Mouse (Mus musculus) cerebellum, adult 11 months (tissue): ENCODE results near the gene Cldnd1.
A peak's percentile ranks its signal among the peaks of the same experiment; 100 is the strongest.

Source experiments
- DNase-seq: peaks from one replicate; pipeline ENCODE4 v3.0.0; 2022

The Cldnd1 gene

DNA sequence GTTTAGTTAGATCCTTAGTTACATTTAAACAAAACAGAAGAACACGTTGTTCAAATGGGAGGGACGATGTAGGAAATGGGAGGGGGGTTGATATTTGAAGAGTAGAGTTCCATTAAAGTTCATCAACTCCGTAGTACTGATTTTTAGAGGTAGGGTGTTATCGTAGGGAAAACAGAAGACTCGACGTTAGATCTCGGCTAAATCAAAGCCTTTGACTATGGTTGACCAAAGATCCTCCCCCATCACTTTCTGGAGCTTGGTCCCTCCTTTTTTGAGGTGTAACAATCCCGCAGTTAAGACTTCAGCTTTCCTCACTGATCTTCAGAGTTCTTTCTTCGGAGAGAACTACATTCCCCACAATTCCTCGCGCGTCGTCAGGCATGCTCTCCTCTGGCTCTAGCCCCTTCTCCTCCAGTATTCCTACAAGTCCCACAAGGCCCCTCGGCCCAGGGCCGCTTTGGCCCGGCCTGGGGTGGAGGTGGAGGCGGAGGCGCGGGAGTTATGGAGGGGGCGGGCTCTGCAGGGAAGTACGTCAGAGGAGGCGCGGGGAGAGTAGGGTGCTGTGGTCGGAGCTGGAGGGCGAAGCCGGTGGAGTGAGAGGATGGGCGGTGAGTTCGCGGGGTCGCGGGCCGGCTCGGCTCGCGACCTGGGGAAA lies at the start of gene Cldnd1:
Cldnd1 (plus strand) TSS at position 434 of the 655 bp plus-strand sequence.
- DNase-seq = peak; percentile 93

DNA sequence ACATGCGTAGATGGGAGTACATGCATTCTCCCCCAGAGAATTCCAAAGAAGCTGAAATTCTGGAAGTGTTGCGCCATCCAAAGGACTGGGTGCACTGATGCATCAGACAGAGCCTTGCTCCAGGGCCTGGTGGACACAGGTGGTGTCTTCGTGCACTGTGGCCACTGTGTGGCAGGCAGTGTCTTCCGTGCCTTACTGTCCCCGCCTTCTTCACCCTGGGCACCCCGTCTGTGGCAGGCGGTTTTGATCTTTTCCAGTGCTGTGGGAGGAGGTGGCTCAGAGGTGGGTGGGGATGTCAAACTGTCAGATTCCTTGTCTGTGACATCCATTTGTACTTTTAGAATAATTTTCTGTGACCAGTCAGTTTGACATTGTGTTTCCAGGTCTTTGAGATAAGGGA lies 49.0 kb upstream of the Cldnd1 start:
- DNase-seq = no peak

DNA sequence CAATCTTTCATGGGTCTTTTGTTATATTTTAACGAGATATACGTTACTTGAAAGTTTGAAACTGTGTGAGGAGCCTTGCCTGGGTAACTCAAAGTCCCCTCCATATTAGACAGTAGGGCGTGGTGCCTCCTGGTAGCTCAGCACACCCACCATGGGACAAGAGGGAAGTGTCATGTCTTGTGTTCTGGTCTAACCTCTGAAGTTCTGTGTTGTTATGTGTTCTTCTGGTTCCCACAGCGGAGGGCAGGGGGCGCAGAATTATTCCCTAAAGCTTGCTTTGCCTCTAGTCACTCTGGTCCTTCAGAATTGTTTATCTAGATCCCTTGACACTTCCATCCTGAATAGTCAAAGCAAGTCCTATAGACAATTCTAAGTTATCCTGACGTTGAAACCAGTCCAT lies 45.7 kb upstream of the Cldnd1 start:
- DNase-seq = no peak

DNA sequence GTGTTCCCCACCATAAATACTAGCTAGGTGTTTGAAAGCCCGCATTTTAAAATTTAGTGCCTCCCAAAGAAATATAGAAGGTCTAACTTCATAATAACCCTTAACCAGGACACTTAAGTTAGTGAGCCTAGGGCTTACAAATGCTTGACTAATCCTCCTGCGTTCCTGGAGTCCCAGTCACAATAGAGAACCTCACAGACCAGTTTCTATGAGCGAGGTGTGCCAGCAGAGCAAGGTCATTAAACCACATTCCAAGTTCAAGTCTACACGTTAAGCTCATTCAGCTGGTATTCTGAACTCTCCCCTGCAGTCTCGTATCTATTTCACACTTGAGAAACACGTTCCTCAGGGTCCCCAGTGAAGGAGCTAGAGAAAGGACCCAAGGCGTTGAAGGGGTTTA lies 44.8 kb upstream of the Cldnd1 start:
- DNase-seq = no peak

DNA sequence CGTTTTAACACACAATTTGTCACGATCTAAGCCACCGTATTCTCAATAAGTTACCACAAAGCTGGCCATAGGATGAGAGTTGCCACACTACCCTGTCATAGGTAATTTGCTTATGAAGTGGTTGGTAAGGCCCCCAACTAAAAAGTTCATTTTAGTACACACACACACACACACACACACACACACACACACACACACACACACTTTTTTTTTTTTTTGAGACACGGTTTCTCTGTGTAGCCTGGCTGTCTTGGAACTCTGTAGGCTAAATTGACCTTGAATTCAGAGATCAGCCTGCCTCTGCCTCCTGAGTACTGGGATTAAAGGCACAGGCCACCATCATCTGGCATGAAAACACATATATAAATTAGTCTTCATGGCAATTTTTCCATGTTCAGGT lies 43.8 kb upstream of the Cldnd1 start:
- DNase-seq = no peak

DNA sequence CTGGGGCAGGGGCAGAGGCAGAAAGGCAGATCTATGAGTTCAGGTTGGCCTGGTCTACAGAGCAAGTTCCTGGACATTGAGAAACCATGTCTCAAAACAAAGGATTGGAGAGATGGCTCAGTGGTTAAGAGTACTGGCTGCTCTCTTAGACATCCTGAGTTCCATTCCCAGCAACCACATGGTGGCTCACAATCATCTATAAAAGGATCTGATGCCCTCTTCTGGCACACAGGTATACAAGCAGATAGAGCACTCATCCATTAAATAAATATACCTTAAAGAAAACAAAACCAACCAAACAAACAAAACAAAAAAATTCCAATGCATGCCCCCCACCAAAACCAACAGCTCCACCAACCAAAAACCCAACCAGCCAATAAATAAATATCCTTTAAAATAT lies 43.2 kb upstream of the Cldnd1 start:
- DNase-seq = no peak

DNA sequence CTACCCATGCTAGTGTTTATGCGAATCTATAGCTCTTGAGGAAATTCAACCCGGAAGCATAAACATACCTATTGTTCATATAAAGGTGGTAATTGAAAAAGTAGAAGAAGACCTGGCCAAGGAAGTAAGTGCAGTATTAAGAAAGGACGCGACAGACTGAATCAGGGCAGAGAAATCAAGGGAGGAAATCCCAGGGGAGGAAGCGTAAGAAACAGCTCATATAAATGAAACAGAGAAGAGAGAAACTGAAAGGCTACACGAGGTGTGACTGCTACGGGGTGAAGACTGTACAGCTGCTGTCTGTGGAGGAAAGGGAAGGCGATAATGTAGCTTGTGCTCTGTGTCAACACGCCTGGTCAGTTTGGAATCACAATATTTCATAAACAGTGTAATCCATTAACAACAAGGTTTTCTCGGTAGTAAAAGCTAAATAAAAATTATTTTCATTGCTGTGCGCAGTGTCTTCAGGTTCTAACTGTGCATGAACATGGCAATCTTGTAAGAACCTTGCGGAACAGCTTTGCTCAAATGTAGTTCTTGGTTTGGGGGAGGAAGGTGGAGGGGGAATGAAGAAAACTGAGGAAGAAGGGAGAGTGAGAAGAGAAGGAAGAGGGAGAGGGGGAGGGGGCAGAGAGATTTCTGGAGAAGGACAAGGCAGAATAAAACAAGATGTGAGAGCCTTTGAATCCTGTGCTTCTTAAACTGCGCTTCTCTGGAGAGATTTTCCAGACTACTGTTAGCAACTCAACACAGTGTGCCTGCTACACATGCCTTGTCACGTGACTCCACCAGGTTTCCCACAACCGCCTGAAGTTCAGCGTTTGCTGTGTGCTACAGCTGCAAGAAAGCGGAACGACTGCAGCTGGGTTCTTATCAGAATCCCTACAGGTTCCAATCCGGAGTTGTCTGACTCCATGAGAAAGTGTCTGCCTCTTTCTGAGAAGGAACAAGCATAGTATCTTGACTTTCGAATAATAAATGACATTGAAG lies 41.9 kb upstream of the Cldnd1 start:
- no peak for DNase-seq

DNA sequence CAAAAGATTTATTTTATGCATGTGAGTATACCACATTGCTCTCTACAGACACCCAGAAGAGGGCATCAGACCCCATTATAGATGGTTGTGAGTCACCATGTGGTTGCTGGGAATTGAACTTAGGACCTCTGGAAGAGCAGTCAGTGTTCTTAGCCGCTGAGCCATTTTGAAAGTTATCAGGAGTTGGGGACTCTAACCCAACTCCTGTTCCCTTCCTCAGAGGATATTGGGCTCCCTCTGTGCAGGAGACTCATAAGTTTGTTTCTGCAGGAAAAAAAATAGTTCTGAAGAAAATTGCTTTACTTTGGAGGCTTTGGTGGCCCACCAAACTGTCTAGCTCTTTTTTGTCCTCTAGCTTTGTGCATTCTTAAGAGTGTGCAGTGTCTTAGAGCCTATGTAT lies 39.2 kb upstream of the Cldnd1 start:
- DNase-seq = no peak

DNA sequence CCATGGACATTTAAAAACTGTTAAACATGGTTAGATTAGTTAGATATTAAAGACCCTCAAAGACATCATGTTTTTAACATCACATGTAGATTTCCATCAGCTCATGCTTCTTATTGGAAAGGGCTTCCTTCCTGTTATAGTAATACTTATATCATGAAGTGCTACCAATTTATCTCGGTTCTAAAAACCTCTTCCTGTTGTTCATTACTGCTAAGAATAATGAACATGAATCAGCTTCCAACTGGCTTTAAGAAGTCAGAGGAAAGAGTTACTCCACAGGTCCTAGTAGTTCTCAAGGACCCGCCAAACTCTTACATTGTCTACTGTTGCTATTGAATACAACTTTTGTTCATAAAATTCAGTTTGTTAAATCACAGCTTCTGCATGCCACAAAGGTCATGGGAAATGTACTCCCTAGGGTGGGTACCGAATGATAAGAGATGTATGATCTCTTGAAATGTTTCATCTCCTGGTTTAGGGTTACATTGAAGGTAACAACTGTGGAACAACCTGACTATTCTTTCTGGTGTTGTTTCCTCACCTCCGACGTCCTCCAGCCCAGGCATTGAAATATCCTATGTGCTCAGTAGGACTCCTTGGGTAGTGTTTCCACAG lies 38.0 kb upstream of the Cldnd1 start:
- DNase-seq = no peak

DNA sequence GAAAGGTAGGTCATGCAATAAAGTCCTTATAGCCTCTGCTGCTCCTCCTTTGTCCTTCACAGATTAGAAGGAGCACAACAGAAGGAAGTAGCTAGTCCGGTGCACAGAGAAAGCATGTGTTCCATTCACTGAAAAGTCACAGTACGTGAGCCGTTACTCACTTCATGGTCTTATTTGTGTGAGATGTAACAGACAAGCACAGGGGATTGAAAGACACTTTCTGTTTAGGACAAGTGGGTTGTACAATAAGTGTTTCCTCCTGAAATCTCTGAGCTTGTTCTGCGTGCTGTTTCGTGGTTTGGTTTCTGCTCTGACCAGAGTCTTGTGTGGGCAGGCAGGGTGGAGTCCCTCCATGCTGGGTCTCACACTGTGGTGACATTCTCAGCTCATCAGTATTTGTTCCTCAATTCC lies 37.4 kb upstream of the Cldnd1 start:
- no peak for DNase-seq

DNA sequence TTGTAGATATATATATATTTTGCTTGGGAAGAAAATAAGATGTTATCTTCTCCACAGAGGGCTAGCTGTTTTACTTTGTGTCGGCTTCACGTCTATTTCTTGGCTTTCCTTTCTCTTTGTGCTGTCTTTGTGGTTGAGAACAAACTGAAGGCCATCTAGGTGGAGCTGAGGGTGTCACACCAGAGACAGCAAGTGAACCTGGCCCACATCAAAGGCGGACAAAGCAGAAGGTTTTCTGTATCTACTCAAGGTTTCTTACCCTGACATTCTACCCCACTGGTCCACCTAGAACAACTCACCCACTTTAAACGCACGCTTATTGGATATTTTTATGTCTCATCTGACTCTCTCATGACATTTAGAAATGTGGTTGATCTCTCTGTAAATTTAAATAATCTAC lies 33.6 kb upstream of the Cldnd1 start:
- DNase-seq = no peak

DNA sequence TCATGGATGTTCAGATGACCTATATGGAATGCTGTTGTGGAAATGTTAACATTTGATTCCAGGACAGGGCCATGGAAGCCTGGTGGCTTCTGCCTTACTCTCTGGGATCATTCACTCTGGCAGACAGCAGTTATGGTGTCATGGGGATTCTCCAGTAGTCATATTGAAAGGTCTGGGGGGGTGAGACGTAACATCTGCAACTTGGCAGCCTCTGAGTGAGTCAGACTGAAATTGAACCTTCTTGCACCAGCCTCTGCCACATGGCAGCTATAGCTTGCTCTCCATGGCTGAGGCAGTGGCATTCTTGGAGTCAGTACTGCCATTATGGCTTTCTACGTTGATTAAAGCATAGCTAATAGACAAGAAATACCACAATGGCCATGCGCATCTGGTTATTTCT lies 30.9 kb upstream of the Cldnd1 start:
- no peak for DNase-seq

DNA sequence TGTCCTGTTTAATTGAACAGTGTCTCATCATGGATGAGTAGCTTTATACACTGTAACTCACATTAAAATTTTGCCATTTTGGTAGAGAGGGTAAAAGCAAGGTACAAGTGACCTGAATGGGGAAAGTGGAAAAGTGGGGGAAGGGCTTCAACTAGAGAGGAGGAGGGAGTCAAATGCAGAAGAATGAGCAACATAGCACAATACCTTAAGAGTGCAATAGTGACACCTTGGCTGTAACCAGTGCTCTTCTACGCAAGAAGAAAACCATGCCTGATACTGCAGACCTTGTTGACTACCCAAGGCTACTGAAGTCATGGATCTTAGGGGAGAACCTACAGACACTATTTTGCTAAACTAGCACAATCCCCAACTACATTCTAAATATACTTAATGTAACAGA lies 30.4 kb upstream of the Cldnd1 start:
- DNase-seq = no peak

DNA sequence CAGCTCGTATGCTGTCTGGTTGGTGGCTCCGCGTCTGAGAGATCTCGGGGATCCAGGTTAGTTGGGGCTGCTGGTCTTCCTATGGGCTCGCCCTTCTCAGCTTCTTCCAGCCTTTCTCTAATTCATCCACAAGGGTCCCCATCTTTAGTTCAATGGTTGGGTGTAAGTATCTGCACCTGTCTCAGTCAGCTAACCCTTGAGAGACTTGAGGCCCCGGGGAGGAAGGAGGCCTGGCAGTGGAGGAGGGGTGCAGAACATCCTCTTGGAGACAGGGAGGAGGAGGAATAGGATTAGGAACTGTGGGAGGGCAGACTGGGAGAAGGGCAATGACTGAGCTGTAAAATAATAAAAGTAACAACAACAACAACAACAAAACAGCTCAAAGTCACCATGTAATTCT lies 27.5 kb upstream of the Cldnd1 start:
- no peak for DNase-seq

DNA sequence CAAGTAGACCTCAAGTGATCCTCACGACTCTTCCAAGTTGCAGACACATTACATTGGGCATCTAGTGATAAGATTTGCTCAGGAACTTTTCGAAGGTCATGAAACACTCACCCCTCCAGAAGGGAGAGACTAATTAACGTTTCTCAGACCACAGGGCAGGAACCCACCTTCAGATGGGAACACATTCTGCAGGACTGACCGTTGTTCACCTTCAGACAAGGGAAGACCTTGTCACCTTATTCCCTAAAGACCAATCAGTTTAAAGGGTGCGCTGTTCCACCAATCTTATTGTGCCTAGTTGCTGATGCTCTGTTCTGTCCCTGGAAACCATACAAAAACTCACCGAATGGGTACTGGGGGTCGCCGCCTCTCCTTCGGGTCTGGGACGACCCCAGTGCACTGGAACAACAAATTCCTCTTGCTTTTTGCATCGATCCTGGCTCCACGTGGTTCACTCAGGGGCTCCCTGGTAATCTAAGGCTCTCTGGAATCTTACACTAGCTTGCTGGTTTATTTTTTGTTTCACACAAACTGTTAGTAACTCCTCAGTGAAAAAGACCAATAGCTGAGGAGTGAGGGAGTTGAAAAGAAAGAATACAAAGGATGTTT lies 26.8 kb upstream of the Cldnd1 start:
- no peak for DNase-seq

DNA sequence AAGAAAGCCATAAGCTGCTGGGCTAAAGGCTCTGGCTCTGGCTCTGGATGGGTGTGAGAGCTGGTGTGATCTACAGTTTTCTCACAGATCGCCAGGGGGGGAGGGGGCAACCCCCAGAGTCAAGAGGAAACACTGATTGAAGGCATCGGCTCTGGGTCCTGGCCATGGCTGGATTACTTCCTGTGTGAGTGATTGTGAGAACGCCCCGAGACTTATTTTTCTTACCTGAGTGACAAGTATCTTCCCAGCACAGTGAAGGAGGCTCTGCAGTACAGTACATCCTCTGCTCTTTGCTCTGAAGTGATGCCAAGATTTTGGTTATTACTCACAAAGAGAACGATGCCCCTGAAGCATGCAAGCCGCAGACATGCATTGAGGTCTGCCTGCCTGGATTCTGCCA lies 25.9 kb upstream of the Cldnd1 start:
- no peak for DNase-seq

DNA sequence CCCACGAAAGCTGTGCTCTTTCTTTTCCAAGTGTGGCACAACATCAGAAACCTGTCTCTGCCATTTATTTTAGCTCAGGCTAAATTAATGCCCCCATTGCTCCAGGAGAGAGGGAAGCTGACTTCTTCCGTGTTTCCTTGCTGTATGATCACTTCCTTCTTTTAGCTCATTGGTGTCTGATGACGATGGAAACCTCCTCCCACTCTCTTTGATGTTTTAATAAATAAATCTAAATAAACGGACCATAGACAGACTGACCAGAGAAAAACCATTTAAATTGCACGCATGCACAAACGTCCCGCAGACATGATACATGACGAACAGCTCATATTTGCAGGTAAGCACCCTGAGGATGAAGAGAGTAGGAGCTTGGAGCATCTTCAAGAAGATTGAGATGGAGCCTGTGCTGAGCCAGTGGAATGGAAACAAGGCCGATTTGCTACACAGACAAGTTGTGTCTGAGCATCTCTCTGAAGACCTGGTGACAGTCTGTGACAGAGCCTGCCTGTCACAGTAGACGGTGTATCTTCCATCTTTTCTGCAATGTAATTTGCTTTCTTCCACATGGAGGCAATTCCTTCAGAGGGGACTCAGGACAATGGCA lies 25.3 kb upstream of the Cldnd1 start:
- no peak for DNase-seq

DNA sequence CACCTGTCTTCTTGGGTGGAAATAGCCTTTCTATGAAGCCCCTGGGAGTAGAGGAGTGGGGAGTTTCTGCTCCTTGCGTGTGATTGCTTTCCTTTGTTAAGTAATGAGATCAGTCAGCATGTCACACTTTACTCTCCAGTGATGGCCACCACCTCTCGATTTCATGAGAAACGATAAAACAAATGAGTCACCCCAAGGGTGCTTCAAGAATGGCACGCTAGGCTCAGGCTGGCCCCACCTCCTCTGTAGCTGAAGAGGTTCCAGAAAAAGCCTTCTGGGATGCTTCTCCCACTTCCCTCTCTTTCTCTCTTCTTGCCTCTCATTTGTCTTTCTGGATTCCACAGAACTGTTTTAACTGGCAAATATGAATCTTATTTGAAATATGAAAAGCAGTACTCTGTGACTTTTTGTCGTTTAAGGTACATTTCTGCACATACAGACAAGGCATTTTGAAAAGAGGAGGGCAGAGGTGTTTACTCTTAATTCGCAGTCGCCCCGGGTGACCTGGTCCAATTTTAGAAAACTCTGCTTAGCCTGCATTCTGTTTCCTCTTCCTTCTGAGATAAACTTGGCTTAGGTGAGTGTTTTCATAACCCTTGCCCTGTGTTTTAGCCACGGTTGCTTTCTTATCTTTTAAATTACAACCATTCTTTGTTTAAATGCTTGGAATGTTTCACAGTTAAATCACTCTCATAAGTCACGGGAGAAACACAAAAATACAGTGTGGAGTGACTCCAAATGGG lies 24.2 kb upstream of the Cldnd1 start:
- no peak for DNase-seq

DNA sequence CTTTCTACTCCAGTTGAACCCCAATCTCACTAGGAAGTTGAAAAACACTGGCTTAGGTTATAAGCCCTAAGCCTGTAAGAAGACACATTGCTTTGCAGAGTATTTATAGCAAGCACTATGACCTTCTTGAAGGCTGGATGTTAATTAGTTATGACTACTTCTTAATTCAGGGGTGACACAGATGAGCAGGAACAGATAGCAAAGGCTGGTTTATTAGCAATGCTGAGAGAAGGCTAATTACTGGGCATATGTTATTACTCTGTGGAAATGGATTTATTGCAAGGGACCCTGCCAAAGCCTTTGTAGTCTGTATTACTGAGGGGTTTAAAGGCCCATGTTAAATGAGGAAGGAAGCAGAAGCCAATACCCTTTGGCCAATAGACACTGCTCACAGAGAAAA lies 22.7 kb upstream of the Cldnd1 start:
- no peak for DNase-seq

DNA sequence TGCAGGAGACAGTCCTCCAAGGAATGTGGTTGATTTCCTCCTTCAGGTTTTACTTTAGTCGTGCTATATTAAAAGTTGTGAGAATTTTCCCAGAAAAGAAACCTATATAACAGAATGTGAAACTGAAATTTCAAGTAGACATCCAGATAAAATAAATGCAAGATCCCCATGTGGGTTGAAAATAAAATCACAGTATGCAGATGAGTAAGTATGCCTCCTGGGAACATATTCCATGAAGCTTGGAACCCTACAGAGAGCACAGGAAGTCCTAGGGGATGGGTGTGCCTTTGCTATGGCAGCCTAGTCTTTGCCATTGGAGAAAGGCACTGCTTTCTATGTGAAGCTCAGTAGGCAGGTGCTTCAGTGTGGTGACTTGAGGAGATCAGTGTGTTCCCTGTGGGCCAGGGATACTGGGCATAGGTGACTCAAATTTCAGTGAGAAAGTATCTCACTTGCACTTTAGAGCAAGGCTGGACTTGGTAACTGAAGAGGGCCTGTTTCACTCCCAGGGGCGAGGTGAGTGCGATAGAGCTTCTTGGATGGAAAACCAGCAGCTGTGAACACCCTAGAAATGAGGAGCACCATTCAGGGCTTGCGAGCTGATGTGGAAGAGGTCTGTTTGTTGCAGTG lies 20.3 kb upstream of the Cldnd1 start:
- no peak for DNase-seq

DNA sequence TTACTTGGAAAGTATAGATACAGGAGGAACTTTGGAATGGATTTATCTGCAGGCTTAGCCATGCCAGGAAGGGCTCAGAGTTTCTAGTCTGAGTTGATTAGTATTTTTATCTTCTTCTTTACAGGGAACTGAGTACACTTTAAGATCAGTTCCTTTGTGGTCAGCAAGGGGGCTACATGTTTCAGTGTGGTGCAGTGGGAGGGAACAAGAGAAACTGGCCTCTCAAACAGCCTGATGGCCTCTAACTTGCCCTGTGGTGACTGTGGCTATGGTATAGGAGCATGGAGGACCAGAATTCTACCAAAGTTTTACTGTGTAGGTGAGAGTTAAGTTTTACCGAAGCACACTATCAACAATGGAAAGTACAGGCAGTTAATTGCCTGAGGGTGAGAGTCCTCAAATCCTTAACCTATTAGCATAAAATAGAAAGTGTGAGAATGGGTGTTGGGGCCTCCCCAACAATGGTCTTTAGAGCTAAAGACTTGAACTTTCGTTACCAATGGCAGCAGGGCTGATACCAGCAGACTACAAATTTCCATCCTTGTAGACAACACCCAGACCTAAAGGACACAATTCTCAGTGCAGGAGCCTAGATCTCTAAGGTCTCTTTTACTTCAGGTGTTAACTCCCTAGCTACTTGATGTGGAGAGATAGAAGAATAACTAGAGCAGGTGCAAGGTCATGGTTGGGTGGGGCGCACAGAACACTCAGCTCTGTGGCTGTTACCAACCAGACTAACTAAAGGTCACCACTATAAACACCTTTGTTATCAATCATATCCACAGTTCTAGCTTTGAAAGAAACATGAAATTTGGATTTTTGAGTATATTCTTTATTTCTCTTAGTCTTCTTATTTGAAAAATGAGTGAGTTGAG lies 18.9 kb upstream of the Cldnd1 start:
- DNase-seq = no peak
